Mouse (Mus musculus) midbrain, postnatal 0 days (tissue): ENCODE data around the gene Ogfrl1. TPM values are rescaled to one million over a fixed set of nuclear protein-coding genes. Genes with fewer than 3 reads are reported as not detected.

Source experiments
- ATAC-seq: fragments of 200-750 bp; cut with Nextera tagmentation; 2 replicates; pipeline ENCODE4 v1.8.0; 2017; ENCODE audit warnings: moderate number of reproducible peaks, mild to moderate bottlenecking, moderate TSS enrichment, moderate library complexity; ENCODE audit not compliant: low FRiP score
- DNase-seq: peaks from one replicate; pipeline ENCODE4 v3.0.0-alpha.2; 2015; ENCODE audit warnings: low spot score
- H3K27ac ChIP-seq: fragments of 300-500 bp; sonication (generic); 2 replicates; pipeline ENCODE4 v1.5.1; 2014; ENCODE audit warnings: low read depth, mild to moderate bottlenecking, low read length, mixed read lengths
- H3K27me3 ChIP-seq: fragments of 300-500 bp; sonication (generic); 2 replicates; pipeline ENCODE4 v1.6.1; 2014; ENCODE audit warnings: low read length, control low read depth, mixed read lengths; ENCODE audit not compliant: insufficient read depth
- H3K36me3 ChIP-seq: fragments of 300-500 bp; sonication (generic); 2 replicates; pipeline ENCODE4 v1.6.1; 2014; ENCODE audit warnings: low read length, control low read depth, mixed read lengths; ENCODE audit not compliant: insufficient read depth
- H3K4me1 ChIP-seq: fragments of 300-500 bp; sonication (generic); 2 replicates; pipeline ENCODE4 v1.6.1; 2014; ENCODE audit warnings: mild to moderate bottlenecking, control low read depth, antibody characterized with exemption, low read length, mixed read lengths; ENCODE audit not compliant: insufficient read depth
- H3K4me2 ChIP-seq: fragments of 300-500 bp; sonication (generic); 2 replicates; pipeline ENCODE4 v1.6.1; 2014; ENCODE audit warnings: low read depth, mild to moderate bottlenecking, low read length, mixed read lengths; ENCODE audit not compliant: poor library complexity, severe bottlenecking
- H3K4me3 ChIP-seq: fragments of 300-500 bp; sonication (generic); 2 replicates; pipeline ENCODE4 v1.5.1; 2014; ENCODE audit warnings: low read depth, mild to moderate bottlenecking, low read length, moderate library complexity
- H3K9ac ChIP-seq: fragments of 300-500 bp; sonication (generic); replicated peaks from 2 replicates; pipeline ENCODE4 v1.6.1; 2014; ENCODE audit warnings: mild to moderate bottlenecking, low read length, moderate library complexity, mixed read lengths; ENCODE audit not compliant: poor library complexity, severe bottlenecking
- H3K9me3 ChIP-seq: fragments of 300-500 bp; sonication (generic); 2 replicates; pipeline ENCODE4 v1.6.1; 2016; ENCODE audit warnings: low read length, control low read depth
- CTCF ChIP-seq: IDR thresholded peaks from 2 replicates; pipeline ENCODE4 v1.5.1; 2016; ENCODE audit warnings: antibody characterized with exemption, mild to moderate bottlenecking
- WGBS: fragments of 180-500 bp; shearing (Covaris S2); extraction: QIAGEN DNeasy Blood & Tissue Kit; methylation state at CpG from one replicate; pipeline ENCODE4 v1.1.7; 2014; 5-methylcytosine and 5-hydroxymethylcytosine counted together
- polyA plus RNA-seq: library from polyadenylated mRNA; unstranded; fragments of >200 nt; fragmentation: Nextera tagmentation; extraction: Ambion mirVana; gene quantifications from 2 replicates; pipeline ENCODE4 v1.2.1, GENCODE M21; 2015
- total RNA-seq: library from RNA; depleted of rRNA; stranded (reverse); fragments of >200 nt; gene quantifications from 2 replicates; pipeline ENCODE4 v1.2.3, GENCODE M21; 2014

The Ogfrl1 gene
- total and polyA plus RNA-seq, 2 experiments from 2014 or later, result 17.8 to 20.0 TPM

- Histone ChIP-seq H3K4me3 (no peak overlapping the region), H3K36me3 (no peaks in the 10 kb centered on the region), H3K27me3 (no peaks in the 10 kb centered on the region), H3K4me1 (peaks cover 5% of the 10 kb centered on the region; the same call in 1 of the 2 replicates), H3K9me3 (no peaks in the 10 kb centered on the region), H3K9ac (no peak overlapping the region), H3K27ac (no peak overlapping the region), H3K4me2 (no peak overlapping the region)
- WGBS, result 11% methylated on average over 5 of the region's 5 CpGs
- DNase-seq, result peak; percentile 84
- no peak for ATAC-seq
- TF ChIP-seq CTCF, result peak; percentile 76
These were observed 73.3 kb downstream of the Ogfrl1 start for GRCm38 (mm10) chr1:23324226-23324625.

GRCm38 (mm10) chr1:23323286-23323685 is 74.3 kb downstream of the Ogfrl1 start:
- no peak overlapping the region for H3K4me2 ChIP-seq
- no peak overlapping the region for H3K27ac ChIP-seq
- WGBS, result 60% methylated on average over 11 of the region's 11 CpGs
- H3K4me1 ChIP-seq, result peaks cover 5% of the 10 kb centered on the region; the same call in 1 of the 2 replicates
- TF ChIP-seq CTCF, result no peak
- DNase-seq (no peak), ATAC-seq (no peak)
- no peaks in the 10 kb centered on the region for H3K27me3 ChIP-seq
- no peak overlapping the region for H3K4me3 ChIP-seq
- H3K36me3 ChIP-seq, result no peaks in the 10 kb centered on the region
- no peak overlapping the region for H3K9ac ChIP-seq
- H3K9me3 ChIP-seq, result no peaks in the 10 kb centered on the region

- 87% methylated on average over 4 of the region's 4 CpGs for WGBS
- H3K27ac ChIP-seq, result no peak overlapping the region
- DNase-seq, result no peak
- no peaks in the 10 kb centered on the region for H3K9me3 ChIP-seq
- H3K4me2 ChIP-seq, result no peak overlapping the region
- ATAC-seq, result no peak
- peaks cover 5% of the 10 kb centered on the region; the same call in 1 of the 2 replicates for H3K4me1 ChIP-seq
- H3K36me3 ChIP-seq, result no peaks in the 10 kb centered on the region
- no peaks in the 10 kb centered on the region for H3K27me3 ChIP-seq
- no peak overlapping the region for H3K9ac ChIP-seq
- no peak for TF ChIP-seq CTCF
- no peak overlapping the region for H3K4me3 ChIP-seq
These were observed 75.4 kb downstream of the Ogfrl1 start for GRCm38 (mm10) chr1:23322208-23322607.

- ATAC-seq (peak; percentile 49), DNase-seq (peak; percentile 71)
- 8% methylated on average over 10 of the region's 10 CpGs for WGBS
- peak overlapping the region; percentile 38; the same call in 1 of the 2 replicates for H3K27ac ChIP-seq
- peaks cover 5% of the 10 kb centered on the region; the same call in 1 of the 2 replicates for H3K4me1 ChIP-seq
- 0 out of 2 replicates have a peak overlapping the region, but pooled peaks have one; percentile 36 for H3K9ac ChIP-seq
- no peaks in the 10 kb centered on the region for H3K27me3 ChIP-seq
- H3K4me3 ChIP-seq, result peak overlapping the region; percentile 19
- H3K36me3 ChIP-seq, result no peaks in the 10 kb centered on the region
- H3K4me2 ChIP-seq, result peak overlapping the region; percentile 41
- TF ChIP-seq CTCF, result no peak
- H3K9me3 ChIP-seq, result no peaks in the 10 kb centered on the region
These were observed 76.2 kb downstream of the Ogfrl1 start for GRCm38 (mm10) chr1:23321331-23321851.

GRCm38 (mm10) chr1:23320591-23321195 is 76.9 kb downstream of the Ogfrl1 start:
- DNase-seq (peak; percentile 12), ATAC-seq (no peak)
- H3K9me3 ChIP-seq, result no peaks in the 10 kb centered on the region
- no peak for TF ChIP-seq CTCF
- no peaks in the 10 kb centered on the region for H3K27me3 ChIP-seq
- H3K36me3 ChIP-seq, result no peaks in the 10 kb centered on the region
- no peak overlapping the region for H3K4me3 ChIP-seq
- 82% methylated on average over 7 of the region's 7 CpGs for WGBS
- H3K27ac ChIP-seq, result peak overlapping the region; percentile 38; the same call in 1 of the 2 replicates
- peaks cover 5% of the 10 kb centered on the region; the same call in 1 of the 2 replicates for H3K4me1 ChIP-seq
- peak overlapping the region; percentile 41; the same call in 1 of the 2 replicates for H3K4me2 ChIP-seq
- H3K9ac ChIP-seq, result 0 out of 2 replicates have a peak overlapping the region, but pooled peaks have one; percentile 36
